Mouse (Mus musculus) hindbrain, embryonic 16.5 days (tissue): ENCODE data around the gene Myh6. TPM values are rescaled to one million over a fixed set of nuclear protein-coding genes. Genes with fewer than 3 reads are reported as not detected.
"Not testable (repeated sequence)": the region's sequence is repeated elsewhere in the genome, so short reads cannot be mapped to it uniquely, and the experiment has no call there.

Source experiments
- ATAC-seq: fragments of 200-750 bp; cut with Nextera tagmentation; 2 replicates; pipeline ENCODE4 v1.8.0; 2017; ENCODE audit warnings: moderate TSS enrichment, moderate library complexity
- H3K27ac ChIP-seq: fragments of 300-500 bp; sonication (generic); 2 replicates; pipeline ENCODE4 v1.5.1; 2014; ENCODE audit warnings: low read depth, mild to moderate bottlenecking, control low read depth, low read length, moderate library complexity
- H3K27me3 ChIP-seq: fragments of 300-500 bp; sonication (generic); replicated peaks from 2 replicates; pipeline ENCODE4 v1.6.1; 2014; ENCODE audit warnings: low read length; ENCODE audit not compliant: control insufficient read depth, insufficient read depth
- H3K36me3 ChIP-seq: fragments of 300-500 bp; sonication (generic); 2 replicates; pipeline ENCODE4 v1.6.1; 2014; ENCODE audit warnings: mild to moderate bottlenecking, low read length, moderate library complexity, mixed read lengths; ENCODE audit not compliant: control insufficient read depth, insufficient read depth
- H3K4me1 ChIP-seq: fragments of 300-500 bp; sonication (generic); 2 replicates; pipeline ENCODE4 v1.6.1; 2014; ENCODE audit warnings: low read depth, low read length; ENCODE audit not compliant: control insufficient read depth, insufficient read depth
- H3K4me2 ChIP-seq: fragments of 300-500 bp; sonication (generic); 2 replicates; pipeline ENCODE4 v1.6.1; 2014; ENCODE audit warnings: mild to moderate bottlenecking, low read length, control low read depth, moderate library complexity
- H3K4me3 ChIP-seq: fragments of 300-500 bp; sonication (generic); 2 replicates; pipeline ENCODE4 v1.5.1; 2014; ENCODE audit warnings: mild to moderate bottlenecking, low read length, control low read depth, moderate library complexity
- H3K9ac ChIP-seq: fragments of 300-500 bp; sonication (generic); 2 replicates; pipeline ENCODE4 v1.6.1; 2014; ENCODE audit warnings: low read depth, mild to moderate bottlenecking, control low read depth, low read length, moderate library complexity
- H3K9me3 ChIP-seq: fragments of 300-500 bp; sonication (generic); 2 replicates; pipeline ENCODE4 v1.6.1; 2014; ENCODE audit warnings: mild to moderate bottlenecking, low read length, moderate library complexity; ENCODE audit not compliant: control insufficient read depth
- WGBS: fragments of 180-500 bp; shearing (Covaris S2); extraction: QIAGEN DNeasy Blood & Tissue Kit; methylation state at CpG from one replicate; pipeline ENCODE4 v1.1.7; 2014; 5-methylcytosine and 5-hydroxymethylcytosine counted together
- polyA plus RNA-seq: library from polyadenylated mRNA; unstranded; fragments of >200 nt; fragmentation: Nextera tagmentation; extraction: Ambion mirVana; gene quantifications from 2 replicates; pipeline ENCODE4 v1.2.1, GENCODE M21; 2015

Gene Myh6
- polyA plus RNA-seq, 1 experiment from 2014 or later: 1.8 TPM

- ATAC-seq: peak; percentile 29; the same call in 1 of the 2 replicates
- not testable (repeated sequence) for H3K27ac ChIP-seq, H3K4me1 ChIP-seq, H3K4me3 ChIP-seq, H3K36me3 ChIP-seq, H3K9me3 ChIP-seq, H3K4me2 ChIP-seq, H3K9ac ChIP-seq, H3K27me3 ChIP-seq
- WGBS: 90% methylated on average over 8 of the region's 9 CpGs
These were observed 21.7 kb upstream of the Myh6 start for GRCm38 (mm10) chr14:54988350-54988874.

DNA sequence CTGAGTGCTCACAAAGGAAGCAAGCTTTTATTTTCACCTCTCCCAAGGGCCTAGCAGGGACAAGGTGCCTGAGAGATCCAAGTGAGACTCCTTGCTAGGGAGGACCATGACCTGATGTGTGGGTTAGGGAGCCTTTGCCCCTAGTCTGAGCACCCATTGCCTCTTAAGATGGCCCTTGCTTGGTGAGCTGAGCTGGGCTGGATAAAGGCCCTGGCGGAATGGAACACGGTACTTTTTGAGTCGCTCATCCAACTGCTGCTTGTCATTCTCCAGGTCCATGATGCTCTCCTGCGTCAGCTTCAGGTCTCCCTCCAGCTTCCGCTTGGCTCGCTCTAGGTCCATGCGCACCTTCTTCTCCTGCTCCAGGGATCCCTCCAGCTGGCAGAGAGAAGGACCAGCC is 15.2 kb upstream of the Myh6 start:
- ATAC-seq: no peak
- Histone ChIP-seq H3K36me3 (no peaks in the 10 kb centered on the region), H3K27me3 (no peaks in the 10 kb centered on the region), H3K9me3 (no peaks in the 10 kb centered on the region), H3K27ac (no peak overlapping the region), H3K4me1 (no peaks in the 10 kb centered on the region), H3K9ac (no peak overlapping the region), H3K4me2 (no peak overlapping the region), H3K4me3 (no peak overlapping the region)
- WGBS: 96% methylated on average over 7 of the region's 7 CpGs

DNA sequence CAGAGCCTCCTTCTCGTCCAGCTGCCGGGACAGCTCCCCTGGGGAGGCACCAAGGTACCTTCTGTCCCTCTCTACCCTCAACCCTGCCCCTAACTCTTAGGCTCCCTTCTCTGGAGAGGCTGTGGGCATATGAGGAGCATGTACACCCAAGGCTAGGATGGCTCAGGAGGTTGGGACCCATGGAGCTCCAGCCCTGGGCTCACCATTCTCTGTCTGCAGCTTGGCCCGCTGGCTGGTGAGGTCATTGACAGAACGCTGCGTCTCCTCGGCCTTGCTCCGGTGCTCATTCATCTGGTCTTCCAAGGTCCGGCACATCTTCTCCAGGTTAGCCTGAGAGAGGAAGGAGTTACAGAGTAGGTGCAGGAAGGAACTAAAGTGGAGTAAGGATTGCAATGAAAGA is 11.9 kb upstream of the Myh6 start:
- Histone ChIP-seq H3K4me1 (peaks cover 8% of the 10 kb centered on the region), H3K4me2 (no peak overlapping the region), H3K4me3 (no peak overlapping the region), H3K36me3 (no peaks in the 10 kb centered on the region), H3K9me3 (no peaks in the 10 kb centered on the region), H3K27ac (no peak overlapping the region), H3K27me3 (no peaks in the 10 kb centered on the region), H3K9ac (no peak overlapping the region)
- no peak for ATAC-seq
- WGBS: 88% methylated on average over 8 of the region's 8 CpGs

DNA sequence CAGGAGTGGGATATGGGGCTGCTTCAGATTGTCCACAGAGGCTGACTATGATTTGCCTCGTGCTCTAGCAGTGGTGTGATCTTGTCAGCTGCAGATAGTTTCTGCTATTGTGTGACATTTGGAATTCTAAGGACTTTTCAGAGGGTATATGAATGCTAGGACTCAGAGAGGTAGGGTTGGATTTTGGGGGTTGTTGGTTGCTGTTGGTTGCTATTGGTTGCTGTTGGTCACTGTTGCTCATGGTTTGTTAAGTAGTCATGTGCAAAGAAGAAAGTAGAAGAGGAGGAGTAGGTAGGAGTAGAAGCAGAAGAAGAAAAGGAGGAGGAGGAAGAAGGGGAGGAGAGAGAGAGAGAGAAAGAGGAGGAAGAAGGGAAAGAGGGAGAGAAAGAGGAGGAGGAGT is 9.9 kb upstream of the Myh6 start, which contains the start of gene Gm17428:
Gene Gm17428, plus strand, starts transcription at position 301 of the 400 bp plus-strand sequence.
- Histone ChIP-seq H3K4me2 (no peak within 1 kb of the TSS), H3K36me3 (no peaks in the 10 kb centered on the region), H3K27me3 (no peaks in the 10 kb centered on the region), H3K4me1 (peaks cover 12% of the 10 kb centered on the region), H3K9me3 (no peaks in the 10 kb centered on the region), H3K4me3 (no peak within 1 kb of the TSS), H3K27ac (no peak within 1 kb of the TSS), H3K9ac (no peak within 1 kb of the TSS)
- whole genome bisulfite sequencing: 70% methylated on average over 1 of the region's 1 CpGs
- ATAC-seq: no peak

DNA sequence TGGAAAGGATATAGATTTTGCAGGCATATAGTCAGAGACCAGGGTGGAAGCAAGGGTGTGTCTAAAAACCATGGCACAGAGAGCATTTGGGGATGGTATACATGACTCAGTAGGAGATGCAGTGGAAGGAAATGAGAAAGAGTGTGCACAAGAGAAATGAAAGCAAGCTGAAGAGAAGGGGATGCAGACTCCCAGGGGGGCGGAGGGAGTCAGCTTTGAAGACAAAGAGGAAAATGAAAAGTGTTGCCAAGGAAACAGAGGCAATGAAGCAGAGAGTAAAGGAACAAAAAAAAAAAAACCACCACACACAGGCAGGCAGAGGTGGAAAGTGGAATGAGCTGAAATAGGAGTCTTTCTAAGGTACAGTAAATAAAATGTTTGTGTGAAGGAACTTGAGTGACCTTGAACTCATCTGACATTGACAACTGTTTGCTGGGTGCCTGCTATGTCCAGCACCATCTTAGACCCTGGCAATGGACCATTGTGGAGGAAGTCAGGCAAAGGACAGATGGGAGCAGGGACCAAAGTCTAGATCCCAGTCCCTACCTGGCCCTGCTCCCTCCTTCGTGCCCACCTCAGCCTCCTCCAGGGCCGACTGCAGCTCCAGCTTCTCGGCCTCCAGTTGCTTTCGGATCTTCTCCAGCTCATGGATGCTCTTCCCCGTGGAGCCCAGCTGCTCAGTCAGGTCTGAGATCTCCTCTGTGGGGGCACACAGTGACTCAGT is 7.5 kb upstream of the Myh6 start:
- no peak overlapping the region for H3K4me3 ChIP-seq
- peak overlapping the region; percentile 40; the same call in 1 of the 2 replicates for H3K9ac ChIP-seq
- no peaks in the 10 kb centered on the region for H3K27me3 ChIP-seq
- H3K9me3 ChIP-seq: no peaks in the 10 kb centered on the region
- H3K27ac ChIP-seq: peak overlapping the region; percentile 85
- H3K4me2 ChIP-seq: no peak overlapping the region
- peaks cover 12% of the 10 kb centered on the region for H3K4me1 ChIP-seq
- ATAC-seq: peak; percentile 84
- 59% methylated on average over 6 of the region's 6 CpGs for WGBS
- no peaks in the 10 kb centered on the region for H3K36me3 ChIP-seq

DNA sequence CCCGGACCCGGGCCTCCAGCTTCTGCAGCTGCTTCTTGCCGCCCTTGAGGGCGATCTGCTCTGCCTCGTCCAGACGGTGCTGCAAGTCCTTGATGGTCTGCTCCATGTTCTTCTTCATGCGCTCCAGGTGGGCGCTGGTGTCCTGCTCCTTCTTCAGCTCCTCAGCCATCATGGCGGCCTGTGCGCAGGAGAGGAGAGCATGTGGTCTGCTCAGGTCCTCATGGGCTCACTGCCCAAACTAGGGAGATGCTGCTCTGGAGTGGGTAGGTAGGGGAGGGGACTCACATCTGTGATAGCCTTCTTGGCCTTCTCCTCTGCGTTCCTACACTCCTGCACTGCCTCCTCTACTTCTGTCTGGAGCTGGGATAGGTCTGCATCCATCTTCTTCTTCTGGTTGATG is 6.1 kb upstream of the Myh6 start:
- H3K27me3 ChIP-seq, H3K36me3 ChIP-seq, H3K27ac ChIP-seq, ATAC-seq, H3K4me2 ChIP-seq, H3K9ac ChIP-seq, H3K4me3 ChIP-seq, H3K9me3 ChIP-seq: not testable (repeated sequence)
- 97% methylated on average over 8 of the region's 11 CpGs for WGBS
- peaks cover 12% of the 10 kb centered on the region for H3K4me1 ChIP-seq

GRCm38 (mm10) chr14:54968344-54968743 is 1.6 kb upstream of the Myh6 start:
- Histone ChIP-seq H3K4me1 (0 out of 2 replicates have a peak, but pooled peaks cover under 1% of the 10 kb centered on the region), H3K4me2 (no peak overlapping the region), H3K9me3 (no peaks in the 10 kb centered on the region), H3K4me3 (no peak overlapping the region), H3K27me3 (no peaks in the 10 kb centered on the region), H3K36me3 (no peaks in the 10 kb centered on the region), H3K9ac (no peak overlapping the region), H3K27ac (no peak overlapping the region)
- ATAC-seq: no peak

GRCm38 (mm10) chr14:54967874-54968273 is 1.1 kb upstream of the Myh6 start:
- H3K36me3 ChIP-seq: no peaks in the 10 kb centered on the region
- WGBS: 88% methylated on average over 3 of the region's 3 CpGs
- no peak overlapping the region for H3K4me3 ChIP-seq
- no peak overlapping the region for H3K27ac ChIP-seq
- no peaks in the 10 kb centered on the region for H3K9me3 ChIP-seq
- no peak for ATAC-seq
- H3K27me3 ChIP-seq: no peaks in the 10 kb centered on the region
- H3K9ac ChIP-seq: no peak overlapping the region
- no peaks in the 10 kb centered on the region for H3K4me1 ChIP-seq
- no peak overlapping the region for H3K4me2 ChIP-seq

GRCm38 (mm10) chr14:54965631-54966030 is 1.1 kb downstream of the Myh6 start:
- ATAC-seq: no peak
- no peak overlapping the region for H3K9ac ChIP-seq
- WGBS: 76% methylated on average over 6 of the region's 6 CpGs
- H3K27ac ChIP-seq: no peak overlapping the region
- no peaks in the 10 kb centered on the region for H3K36me3 ChIP-seq
- no peaks in the 10 kb centered on the region for H3K27me3 ChIP-seq
- H3K4me2 ChIP-seq: no peak overlapping the region
- no peaks in the 10 kb centered on the region for H3K4me1 ChIP-seq
- H3K9me3 ChIP-seq: no peaks in the 10 kb centered on the region
- no peak overlapping the region for H3K4me3 ChIP-seq
